Mouse (Mus musculus): ENCODE measurements at regions not wholly inside any gene's neighbourhood (a gene's known extent, or its start where the extent isn't known, plus 50 kb on each side); places are given as distances from the start of the nearest gene placed in this dataset.

- Histone ChIP-seq H3K36me3 (ENCODE audit: control insufficient read depth, insufficient read depth, low read length) (no peaks in the 10 kb centered on the region), H3K4me2 (ENCODE audit: low read depth, low read length) (peak overlapping the region; percentile 50), H3K27ac (replicated peaks; ENCODE audit: low read depth, low read length) (no peak overlapping the region), H3K4me1 (ENCODE audit: control insufficient read depth, insufficient read depth, low read length) (no peaks in the 10 kb centered on the region), H3K9ac (ENCODE audit: low read depth, low read length) (peak overlapping the region; percentile 49), H3K27me3 (replicated peaks; ENCODE audit: control insufficient read depth, insufficient read depth, low read length) (no peaks in the 10 kb centered on the region), H3K4me3 (ENCODE audit: low read depth, low read length) (peak overlapping the region; percentile 9; the same call in 1 of the 2 replicates), H3K9me3 (ENCODE audit: control insufficient read depth, low read length) (no peaks in the 10 kb centered on the region)
- ATAC-seq (ENCODE audit: low read depth) (peak; percentile 68), DNase-seq (ENCODE audit: low spot score) (peak; percentile 88)
- WGBS = 3% methylated on average over 7 of the region's 8 CpGs
Observed at GRCm38 (mm10) chr13:39011696-39012095, 51.0 kb upstream of the Slc35b3 start.
